8 mouse cellular contexts compared by ENCODE assay signal in the genomic region with DNA sequence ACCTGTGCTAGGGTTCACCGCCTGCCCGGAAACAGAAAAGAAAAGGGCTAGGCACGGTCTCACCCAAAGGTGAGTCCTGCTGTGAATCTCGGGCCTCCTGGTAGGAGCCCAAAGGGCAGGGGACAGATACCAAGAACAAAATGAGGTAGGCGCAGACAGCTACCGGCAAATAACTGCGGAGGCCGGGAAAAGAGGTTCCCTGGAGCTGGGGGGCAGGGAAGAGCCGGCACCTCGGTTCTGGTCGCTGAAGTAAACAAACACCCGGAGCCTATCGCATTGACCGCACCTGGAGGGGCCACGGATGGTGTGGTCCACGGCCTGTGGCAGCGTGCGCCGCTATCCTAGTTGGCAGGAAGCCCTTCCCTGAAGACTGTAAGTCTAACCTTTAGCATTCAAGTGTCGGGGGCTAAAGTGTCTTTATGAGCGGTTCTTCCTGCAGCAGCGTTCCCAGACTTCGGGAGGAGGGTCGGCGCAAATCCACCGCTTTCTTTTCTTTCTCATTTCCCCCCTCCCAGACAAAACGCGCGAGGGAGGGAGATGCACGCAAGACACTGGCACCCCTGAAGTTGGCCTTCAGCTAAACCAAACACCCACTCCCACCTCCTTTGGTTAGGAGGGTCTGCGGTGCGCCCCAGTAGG.
DNase-seq lines count a peak whose midpoint lies in the region; ATAC-seq lines count a peak whose summit lies in the region.

No protein-coding gene starts in this region.

- peaks cover 66% of the 10 kb centered on the region for H3K27me3 ChIP-seq in heart, embryonic 10.5 days (ENCODE audit: insufficient read depth, poor library complexity, severe bottlenecking)
- peaks cover 68% of the 10 kb centered on the region for H3K27me3 ChIP-seq in hindbrain, embryonic 12.5 days
- H3K27me3 ChIP-seq in midbrain, embryonic 11.5 days (ENCODE audit: control insufficient read depth, insufficient read depth, low read length), result peaks cover 50% of the 10 kb centered on the region

- peaks cover 67% of the 10 kb centered on the region for H3K4me1 ChIP-seq in heart, embryonic 10.5 days
- peaks cover 11% of the 10 kb centered on the region for H3K4me1 ChIP-seq in brown adipose tissue, adult 24 weeks (ENCODE audit: control insufficient read depth, insufficient read depth, insufficient read length, low read length)
- H3K4me1 ChIP-seq in hindbrain, embryonic 12.5 days, result peaks cover 68% of the 10 kb centered on the region
- H3K4me1 ChIP-seq in midbrain, embryonic 11.5 days (ENCODE audit: control insufficient read depth, insufficient read depth, low read length), result peaks cover 59% of the 10 kb centered on the region

- WGBS in heart, embryonic 10.5 days, result 4% methylated on average over 32 of the region's 32 CpGs
- WGBS in hindbrain, embryonic 12.5 days, result 3% methylated on average over 32 of the region's 32 CpGs
- WGBS in midbrain, embryonic 11.5 days, result 4% methylated on average over 32 of the region's 32 CpGs

- DNase-seq in heart, embryonic 10.5 days (ENCODE audit: low spot score), result peak; percentile 67
- no peak for DNase-seq in heart, postnatal 4 days
- no peak for DNase-seq in midbrain, embryonic 11.5 days (ENCODE audit: low spot score, missing footprints)
- no peak for DNase-seq in cerebellum, adult 9-11 months
- DNase-seq in spleen, postnatal 4 days (ENCODE audit: low spot score in 2 of 2), result no peak
- no peak for DNase-seq in spleen, postnatal 14 days (ENCODE audit: low spot score in 2 of 2)

- peak overlapping the region; percentile 58 for H3K9ac ChIP-seq in hindbrain, embryonic 12.5 days
- peak overlapping the region; percentile 26; the same call in 1 of the 2 replicates for H3K9ac ChIP-seq in midbrain, embryonic 11.5 days (ENCODE audit: low read length)

- H3K4me2 ChIP-seq in hindbrain, embryonic 12.5 days (replicated peaks), result peak overlapping the region; percentile 55
- H3K4me2 ChIP-seq in midbrain, embryonic 11.5 days, result peak overlapping the region; percentile 50

- no peak for ATAC-seq in hindbrain, embryonic 12.5 days (ENCODE audit: low FRiP score)
- ATAC-seq in midbrain, embryonic 11.5 days (ENCODE audit: low FRiP score), result no peak

- no peaks in the 10 kb centered on the region for H3K9me3 ChIP-seq in heart, embryonic 10.5 days
- no peaks in the 10 kb centered on the region for H3K9me3 ChIP-seq in hindbrain, embryonic 12.5 days (replicated peaks)
- H3K9me3 ChIP-seq in midbrain, embryonic 11.5 days (ENCODE audit: control insufficient read depth, low read length), result no peaks in the 10 kb centered on the region

- H3K4me3 ChIP-seq in heart, embryonic 10.5 days, result peak overlapping the region; percentile 53
- peak overlapping the region; percentile 48 for H3K4me3 ChIP-seq in brown adipose tissue, adult 24 weeks (ENCODE audit: insufficient read depth, low read depth, low read length)
- H3K4me3 ChIP-seq in hindbrain, embryonic 12.5 days, result peak overlapping the region; percentile 28
- H3K4me3 ChIP-seq in midbrain, embryonic 11.5 days (ENCODE audit: low read depth, low read length), result peak overlapping the region; percentile 17

- H3K36me3 ChIP-seq in heart, embryonic 10.5 days, result no peaks in the 10 kb centered on the region
- H3K36me3 ChIP-seq in hindbrain, embryonic 12.5 days, result no peaks in the 10 kb centered on the region
- H3K36me3 ChIP-seq in midbrain, embryonic 11.5 days (ENCODE audit: control insufficient read depth, insufficient read depth, low read length), result no peaks in the 10 kb centered on the region

- 0 out of 2 replicates have a peak overlapping the region, but pooled peaks have one; percentile 22 for H3K27ac ChIP-seq in heart, embryonic 10.5 days
- peak overlapping the region; percentile 23; the same call in 1 of the 2 replicates for H3K27ac ChIP-seq in brown adipose tissue, adult 24 weeks (replicated peaks; ENCODE audit: low read depth, low read length)
- H3K27ac ChIP-seq in hindbrain, embryonic 12.5 days, result peak overlapping the region; percentile 79
- H3K27ac ChIP-seq in midbrain, embryonic 11.5 days (ENCODE audit: low read depth, low read length), result no peak overlapping the region
